Mouse (Mus musculus) cerebellum, postnatal 4 days (tissue): ENCODE measurements around the gene Fut8.
"Not testable (repeated sequence)": the region's sequence is repeated elsewhere in the genome, so short reads cannot be mapped to it uniquely, and the experiment has no call there.

Source experiments
- DNase-seq, 2 experiments: peaks; one replicate each; pipeline ENCODE4 v3.0.0; 2022; ENCODE audit warnings: low spot score in 2 of 2, mixed read lengths in 1 of 2

Gene Fut8

DNA sequence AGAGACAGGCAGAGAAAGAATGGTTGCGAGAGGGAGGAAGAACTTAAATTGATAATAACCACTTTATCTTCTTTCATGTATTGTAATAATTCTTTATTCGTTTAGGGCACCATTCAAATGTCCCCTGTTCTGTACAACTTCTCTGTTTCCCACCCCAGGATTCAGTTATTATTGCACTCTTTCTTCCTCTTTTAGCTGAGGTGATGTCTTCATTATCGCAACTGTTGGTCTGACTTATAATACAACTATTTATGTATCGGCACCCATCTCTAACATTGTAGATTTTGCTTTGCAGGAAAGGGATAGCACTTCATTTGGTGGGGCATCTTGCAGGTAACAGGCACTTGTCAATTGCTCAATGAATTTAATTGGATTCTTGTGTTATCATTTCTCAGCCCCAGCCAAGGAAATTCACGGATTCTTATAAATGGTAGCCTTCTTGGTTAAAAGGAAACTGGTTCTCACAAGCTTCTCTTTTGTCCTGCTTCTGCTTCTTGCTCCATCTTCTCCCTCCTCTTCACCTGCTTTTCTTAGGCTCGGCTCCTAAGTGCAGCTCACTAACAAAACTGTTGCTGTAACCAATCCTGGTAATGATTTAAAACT lies 15.6 kb upstream of the Fut8 start:
- DNase-seq: no peak

DNA sequence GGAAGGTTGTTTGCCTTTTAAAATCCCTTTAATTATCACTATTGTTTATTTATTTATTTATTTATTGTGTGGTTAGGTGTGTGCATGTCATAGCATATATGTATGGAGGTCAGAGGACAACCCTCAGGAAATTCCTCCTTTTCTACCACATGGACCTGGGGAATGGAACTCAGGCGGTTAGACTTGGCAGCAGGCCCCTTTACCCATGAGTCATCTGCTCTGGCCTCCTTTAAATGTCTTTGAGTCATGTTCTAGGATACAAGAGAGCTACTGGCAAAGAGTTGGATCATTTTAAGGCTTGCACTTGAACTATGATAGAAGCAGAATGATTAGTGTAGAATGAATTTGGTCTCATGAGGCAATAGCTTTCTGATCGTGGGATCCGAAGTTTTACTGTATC lies 14.3 kb upstream of the Fut8 start:
- DNase-seq: no peak

DNA sequence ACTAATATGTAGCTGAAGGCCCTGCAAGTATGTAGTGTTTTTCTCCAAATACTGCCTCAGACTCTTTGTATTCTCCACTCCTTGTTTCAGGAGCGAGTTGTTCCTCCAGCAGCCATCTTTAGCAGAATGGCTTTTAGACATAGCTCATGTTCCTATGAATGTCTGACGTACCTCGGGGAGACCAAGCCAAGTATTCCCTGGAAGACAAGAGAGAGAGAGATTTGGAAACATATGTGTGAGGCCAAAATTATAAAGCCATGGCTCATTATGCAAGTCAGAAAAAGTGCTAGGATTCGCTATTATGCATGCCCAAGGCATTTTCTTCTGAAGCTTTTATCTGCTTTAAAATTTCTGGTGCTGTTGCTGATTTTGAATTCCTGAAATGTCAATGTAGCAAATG lies 13.8 kb upstream of the Fut8 start:
- no peak for DNase-seq

DNA sequence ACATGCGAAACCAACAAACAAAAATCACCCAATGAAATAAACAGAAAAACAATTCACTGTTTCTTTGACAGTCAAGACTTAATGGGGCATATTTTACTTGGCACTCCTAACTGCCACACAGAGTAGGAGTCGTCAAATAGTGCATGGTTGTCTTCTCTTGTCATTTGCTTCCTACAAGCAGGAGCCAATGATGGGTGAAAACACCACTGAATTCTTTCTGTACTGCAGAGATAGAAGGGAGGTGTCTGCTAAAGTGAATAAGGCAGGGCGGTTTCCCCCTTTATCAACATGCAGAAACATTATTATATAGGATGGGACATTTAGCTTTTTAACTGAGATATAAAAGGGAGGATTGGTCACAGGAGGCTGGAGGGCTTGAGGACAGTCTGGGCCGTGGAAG lies 13.0 kb upstream of the Fut8 start:
- no peak for DNase-seq

DNA sequence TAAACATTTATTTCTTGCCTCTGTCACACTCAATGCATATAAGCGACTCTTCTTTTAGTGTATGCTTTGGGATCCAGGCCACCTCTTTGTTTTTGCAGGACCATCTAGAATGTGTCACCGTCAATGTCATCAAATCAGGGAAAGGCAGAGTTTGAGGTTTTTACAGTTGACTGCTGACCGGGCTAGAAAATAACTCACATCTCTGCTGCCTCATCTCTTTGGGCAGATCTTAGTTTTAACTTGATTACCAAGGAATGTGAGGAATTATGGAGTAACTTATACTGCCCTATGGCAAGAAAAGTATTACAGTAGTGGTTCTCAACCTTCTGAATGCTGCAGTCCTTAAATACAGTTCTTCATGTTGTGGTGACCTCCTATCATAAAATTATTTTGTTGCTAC lies 12.2 kb upstream of the Fut8 start:
- DNase-seq: no peak

DNA sequence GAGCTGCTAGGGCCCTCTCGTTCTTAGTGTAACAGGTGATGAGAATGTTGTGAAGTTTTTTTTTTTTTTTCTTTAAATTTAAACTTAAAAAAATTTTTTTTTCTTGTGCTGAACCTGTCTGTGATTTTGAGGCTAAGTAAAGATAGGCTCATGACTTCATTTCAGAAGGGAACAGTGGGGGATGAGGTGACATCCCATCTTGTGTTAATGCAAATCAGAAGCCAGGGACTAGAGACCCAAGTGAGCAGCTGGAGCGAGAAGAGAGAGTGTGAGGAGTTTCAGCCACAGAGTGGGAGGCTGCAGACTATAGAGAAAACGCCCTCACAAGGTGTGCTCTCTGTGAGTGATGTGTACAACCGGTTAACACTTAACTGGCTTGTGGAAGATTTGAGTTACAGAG lies 2.0 kb upstream of the Fut8 start:
- DNase-seq: no peak

DNA sequence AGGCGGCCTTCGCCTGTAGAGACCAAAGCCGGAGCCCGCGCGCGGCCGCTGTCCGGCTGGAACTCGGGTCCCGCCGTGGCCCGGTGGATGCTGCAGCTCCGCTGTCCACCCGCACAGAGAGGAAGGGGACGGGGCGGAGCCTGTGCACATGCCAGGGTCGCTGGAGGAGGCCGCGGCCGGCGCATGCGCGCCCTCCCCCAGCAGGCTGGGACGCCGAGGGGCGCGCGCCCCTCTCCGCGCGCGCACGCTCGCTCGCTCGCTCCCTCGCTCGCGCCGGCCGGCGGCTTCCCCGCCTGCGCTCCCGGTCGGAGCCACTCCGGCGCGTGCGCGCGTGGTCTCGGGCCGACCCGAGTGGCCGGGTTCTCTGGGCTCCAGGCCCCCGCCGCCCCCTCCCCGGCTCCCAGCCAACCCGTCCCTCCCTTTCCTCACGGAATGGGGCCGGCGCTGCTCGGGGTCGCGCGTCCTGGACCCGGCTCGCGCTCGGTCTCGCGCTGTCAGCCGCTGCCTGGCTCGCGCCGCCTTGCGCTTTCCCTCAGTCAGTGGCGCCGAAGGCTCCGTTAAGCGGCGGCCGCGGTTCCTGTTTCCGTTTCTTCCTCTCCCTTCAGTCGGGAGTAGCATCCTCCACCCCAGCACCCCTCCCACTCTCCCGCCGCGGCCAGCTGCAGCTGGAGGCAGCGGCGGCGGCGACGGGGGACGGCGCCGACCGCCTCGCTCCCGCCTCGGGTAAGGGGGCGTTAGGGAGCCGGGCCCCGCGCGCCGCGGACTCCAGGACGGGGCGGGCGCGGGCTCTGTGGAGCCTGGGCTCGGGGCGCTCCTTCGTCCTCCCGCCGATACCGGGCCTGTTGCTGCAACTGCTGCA lies 835 bp downstream of the Fut8 start:
- DNase-seq: peak; percentile 88 to 95

DNA sequence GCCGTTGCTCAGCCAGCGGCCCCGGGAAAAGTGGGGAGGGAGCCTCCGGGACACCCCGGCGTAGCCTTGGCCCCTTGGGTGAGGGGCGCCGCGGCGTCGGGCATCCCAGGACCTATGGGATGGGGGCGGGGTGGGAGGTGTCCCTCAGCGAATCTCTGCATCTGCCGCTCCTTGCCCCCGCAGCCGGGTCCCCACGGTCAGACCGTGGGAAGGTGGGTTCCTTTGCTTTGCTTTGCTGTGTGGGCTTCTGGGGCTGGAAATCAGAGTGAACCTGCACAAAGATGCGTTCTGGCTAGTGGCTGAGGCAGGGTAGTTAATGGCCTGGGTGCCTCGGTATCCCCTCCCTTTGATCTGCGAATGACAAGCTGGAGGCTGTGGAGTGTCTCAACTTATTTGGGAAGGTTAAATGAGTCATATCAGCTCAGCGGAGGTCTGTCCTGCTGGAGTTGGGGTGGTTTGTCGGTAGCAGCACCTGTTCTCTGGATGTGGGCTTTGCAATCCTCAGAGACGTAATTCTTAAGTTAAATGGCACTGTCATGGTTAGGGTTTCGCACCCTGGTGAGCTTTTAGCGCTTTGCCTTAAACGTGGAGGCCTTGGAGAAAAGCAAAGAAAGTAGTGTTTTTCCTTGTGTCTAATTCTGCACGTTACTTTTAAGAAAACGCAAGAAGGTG lies 1.6 kb downstream of the Fut8 start:
- DNase-seq: no peak

DNA sequence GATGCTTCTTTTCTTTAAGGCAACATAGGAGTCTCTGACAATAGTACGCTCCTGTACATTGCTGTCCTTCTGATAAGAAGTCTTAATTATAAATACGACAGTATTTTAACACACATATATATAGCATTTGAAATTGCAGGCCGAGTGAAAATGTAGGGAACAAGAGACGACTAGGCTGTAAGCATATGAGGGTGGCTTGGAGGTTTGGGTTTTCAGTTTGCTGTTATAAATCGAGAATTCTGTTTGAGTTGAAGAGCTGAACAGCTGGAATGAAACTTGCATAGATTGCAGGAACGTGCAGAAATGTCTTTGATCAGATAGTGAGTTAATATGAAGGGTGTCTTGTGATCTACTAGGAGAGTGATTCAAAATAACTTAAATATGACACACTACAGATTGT lies 2.4 kb downstream of the Fut8 start:
- DNase-seq: no peak

DNA sequence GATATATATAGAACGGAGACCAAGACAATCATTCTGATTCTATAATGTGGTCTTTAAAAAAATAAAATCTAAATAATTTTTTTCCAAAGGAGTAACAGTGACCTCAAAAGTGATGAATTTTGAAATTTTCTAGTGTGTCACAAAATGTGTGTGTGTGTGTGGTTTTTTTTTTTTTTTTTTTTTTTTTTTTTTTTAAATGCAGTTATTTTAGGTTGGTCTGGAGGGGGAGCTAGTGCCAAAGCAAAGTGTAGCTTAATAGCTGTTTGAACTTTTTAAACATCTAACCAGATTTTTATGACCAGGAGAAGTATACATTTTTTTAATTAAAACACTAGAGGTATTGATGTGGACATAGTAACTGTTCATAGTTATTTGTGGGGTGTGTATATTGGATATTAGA lies 2.9 kb downstream of the Fut8 start:
- no peak for DNase-seq

DNA sequence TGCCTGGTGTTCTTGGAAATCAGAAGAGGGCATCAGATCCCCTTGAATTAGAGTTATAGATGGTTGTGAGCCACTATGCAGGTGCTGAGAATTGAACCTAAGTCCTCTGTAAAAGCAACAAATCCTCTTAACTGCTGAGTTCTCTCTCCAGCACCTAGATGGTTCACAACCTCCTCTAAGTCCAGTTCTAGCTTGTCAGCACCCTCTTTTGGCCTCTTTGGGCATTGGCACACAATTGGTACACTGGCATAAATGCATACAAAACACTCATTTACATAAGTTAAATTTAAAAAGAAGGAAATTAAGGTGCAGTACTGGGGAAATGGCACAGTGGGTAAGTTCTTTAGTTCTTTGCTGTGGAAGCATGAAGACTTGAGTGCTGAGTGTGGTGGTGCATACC lies 24.7 kb downstream of the Fut8 start:
- no peak for DNase-seq

DNA sequence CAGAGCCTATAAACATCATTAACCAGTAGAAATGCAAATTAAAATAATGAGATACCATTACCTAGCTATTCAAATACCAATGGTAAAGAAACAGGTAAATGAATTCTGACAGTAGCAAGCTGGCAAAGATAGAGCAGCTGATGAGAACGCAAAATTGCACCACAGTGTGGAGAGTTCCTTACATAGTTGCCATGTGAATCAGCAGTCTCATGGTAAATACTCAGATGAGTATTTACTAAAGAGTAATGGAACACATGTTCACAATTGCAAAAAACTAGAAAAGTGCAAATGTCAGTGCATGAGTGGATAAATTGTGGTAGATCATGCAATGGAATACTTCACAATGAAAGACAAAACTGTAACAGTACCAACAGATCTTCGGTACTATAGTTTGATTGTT lies 25.9 kb downstream of the Fut8 start:
- DNase-seq: no peak

DNA sequence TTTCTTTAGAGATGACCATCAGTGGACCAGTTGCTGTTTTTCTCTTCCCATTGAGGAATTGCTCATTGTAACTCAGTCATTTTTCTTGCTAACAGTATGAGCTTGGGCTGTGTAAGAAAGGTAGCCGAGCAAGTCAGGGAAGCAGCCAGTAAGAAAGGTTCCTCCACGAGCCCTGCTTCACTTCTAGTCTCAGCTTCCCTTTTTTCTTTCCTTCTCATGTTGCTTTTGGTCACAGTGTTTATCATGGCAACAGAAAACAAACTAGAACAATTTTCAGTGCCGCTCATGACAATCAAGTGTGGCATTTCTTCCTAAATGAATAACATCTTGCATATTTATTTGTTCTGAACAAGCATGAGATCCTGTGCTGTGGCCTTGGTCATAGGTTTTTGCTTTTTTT lies 32.8 kb downstream of the Fut8 start:
- DNase-seq: no peak

DNA sequence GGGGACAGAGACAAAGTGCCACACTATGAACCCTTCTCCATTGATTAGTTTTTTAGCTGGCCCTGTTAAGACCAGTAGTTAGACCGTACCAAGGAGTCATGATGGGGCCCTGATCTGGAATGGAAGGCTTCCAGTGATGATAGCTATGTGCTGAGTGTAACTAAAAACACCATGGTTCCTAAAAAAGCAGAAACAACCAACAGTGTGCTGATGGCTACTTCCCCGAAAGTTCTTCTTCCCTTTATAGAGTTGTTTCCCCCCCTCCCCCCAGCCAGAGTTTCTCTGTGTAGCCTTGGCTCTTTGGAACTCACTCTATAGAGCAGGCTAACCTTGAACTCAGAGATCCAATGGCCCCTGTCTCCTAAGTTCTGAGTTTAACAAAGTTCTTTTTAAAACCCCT lies 50.6 kb downstream of the Fut8 start:
- no peak for DNase-seq

DNA sequence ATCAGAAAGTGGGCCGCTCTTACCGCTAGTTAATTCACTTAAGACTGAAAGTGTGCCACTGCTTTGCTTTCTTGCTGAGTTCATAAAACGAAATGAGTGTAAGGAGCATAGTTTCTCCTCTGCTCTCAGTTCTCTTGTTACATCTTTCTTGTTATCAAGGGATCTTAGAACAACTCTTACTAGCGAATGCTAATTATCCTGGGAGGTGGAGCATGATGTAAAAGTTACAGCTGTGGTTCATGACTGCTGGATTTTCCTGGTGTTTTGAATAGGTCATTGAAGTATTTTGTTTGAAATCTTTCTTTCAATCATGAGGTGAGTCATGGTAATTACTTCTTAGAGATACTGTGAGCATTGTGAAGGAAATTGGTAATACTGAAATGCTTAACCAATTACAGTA lies 53.1 kb downstream of the Fut8 start:
- DNase-seq: no peak

DNA sequence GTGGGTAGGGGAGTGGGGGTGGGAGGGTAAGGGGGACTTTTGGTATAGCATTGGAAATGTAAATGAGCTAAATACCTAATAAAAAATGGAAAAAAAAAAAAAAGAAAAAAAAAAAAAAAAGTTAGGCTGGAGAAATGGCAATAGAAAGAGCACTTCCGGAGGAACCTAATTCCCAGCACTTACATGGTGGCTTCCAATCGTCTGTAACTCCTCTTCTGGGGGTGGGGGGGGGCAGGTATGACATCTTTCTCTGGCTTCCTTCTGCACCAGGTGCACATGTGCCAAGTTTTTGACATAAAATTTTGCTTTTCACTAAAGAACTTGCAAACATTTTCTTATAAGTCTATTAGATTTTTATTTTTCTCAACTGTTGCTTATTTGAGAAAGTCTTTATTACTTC lies 53.9 kb downstream of the Fut8 start:
- DNase-seq: not testable (repeated sequence)

DNA sequence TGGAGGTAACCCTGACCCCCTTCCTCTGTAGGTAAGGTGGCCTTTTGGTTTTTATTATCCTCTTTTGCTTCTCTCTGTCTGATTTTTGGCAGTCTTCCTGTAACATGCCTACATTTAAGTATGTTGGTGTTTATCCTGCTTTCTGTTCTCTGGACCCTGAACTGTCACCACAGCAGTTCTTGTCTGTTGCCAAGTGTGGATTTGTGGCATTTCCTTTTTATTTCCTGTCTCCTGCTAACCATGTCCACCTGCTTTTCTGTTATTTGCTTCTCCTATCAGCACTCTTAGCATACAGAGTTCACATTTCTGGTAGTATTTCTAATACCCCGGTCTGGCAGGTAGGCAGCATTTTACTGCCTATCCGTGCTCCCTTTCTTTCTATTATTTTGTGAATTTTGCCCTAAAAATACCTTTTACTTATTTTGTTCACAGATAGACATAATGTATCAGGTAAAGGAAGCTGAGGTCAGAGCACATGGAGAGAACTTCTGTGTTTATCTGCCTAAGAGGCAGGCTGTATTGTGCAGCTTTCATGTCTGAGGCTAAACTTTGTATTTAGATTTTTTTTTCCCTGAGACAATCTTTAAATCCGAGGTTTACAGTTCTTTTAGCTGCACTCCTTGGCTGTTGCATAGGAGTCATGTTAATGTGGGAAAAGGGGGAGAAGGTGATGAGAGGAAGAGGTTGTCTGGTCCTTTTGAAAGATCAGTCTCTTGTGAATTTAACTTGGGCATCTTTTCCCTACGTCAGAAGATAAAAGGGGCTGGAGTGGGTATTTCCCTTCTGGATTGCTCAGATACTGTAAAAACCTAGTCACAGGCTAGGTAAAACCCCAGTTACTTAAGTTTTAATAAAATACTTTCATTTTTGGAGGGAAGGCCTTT lies 54.7 kb downstream of the Fut8 start:
- DNase-seq: no peak

DNA sequence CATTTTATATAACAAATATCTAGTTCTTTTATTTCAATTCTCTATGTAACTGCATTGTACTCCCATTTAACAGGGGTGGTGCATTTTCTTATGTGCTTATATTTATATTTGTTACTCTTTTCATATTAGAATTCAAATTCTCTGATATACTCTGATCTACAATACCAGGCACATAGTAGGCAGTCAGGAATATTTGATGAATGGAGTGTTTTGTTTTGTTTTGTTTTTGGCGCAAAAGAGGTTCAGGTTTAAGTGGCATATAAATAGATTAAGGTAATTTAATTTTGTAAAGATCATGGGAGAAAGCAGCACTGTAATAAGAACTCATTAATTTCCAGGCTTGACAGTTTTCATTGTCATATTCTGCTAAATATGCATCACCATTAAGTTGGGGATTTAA lies 58.2 kb downstream of the Fut8 start:
- no peak for DNase-seq

DNA sequence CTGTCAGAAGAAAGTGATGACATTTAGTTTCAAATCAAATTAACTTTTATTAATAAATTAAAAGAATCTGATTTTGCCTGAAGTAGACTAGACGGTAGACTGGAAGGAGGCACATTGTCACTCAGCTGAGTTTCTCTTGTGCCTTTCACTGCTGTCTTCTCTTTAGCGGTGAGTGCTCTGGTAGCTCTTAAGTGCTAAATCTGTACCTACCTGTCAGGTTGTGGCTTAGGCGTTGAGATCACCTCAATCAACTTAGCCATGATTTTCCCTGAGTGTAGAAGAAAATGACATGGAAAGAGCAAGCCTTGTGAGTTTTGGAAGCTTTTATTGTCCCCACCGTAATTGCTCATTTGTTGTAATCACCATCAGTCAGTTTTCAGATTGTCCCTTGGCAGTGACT lies 59.2 kb downstream of the Fut8 start:
- DNase-seq: no peak

DNA sequence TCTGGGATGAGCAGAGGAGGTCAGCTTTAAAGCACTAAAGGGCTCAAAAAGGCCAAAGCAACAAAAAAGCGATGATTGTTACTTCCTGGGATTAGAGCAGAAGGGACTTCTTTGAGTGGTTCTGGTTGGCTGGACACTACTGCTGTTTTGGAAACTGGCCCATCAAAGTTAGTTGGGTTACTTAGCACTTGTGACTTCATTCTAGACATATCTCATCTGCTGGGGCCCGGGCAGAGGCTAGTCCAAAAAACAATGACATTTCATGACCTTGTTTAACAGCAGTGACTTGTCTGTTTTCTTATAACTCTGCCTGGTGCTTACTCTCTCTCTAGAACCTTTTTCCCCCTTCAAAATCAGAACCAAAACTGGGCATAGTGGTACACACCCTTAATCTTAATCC lies 59.9 kb downstream of the Fut8 start:
- DNase-seq: no peak

DNA sequence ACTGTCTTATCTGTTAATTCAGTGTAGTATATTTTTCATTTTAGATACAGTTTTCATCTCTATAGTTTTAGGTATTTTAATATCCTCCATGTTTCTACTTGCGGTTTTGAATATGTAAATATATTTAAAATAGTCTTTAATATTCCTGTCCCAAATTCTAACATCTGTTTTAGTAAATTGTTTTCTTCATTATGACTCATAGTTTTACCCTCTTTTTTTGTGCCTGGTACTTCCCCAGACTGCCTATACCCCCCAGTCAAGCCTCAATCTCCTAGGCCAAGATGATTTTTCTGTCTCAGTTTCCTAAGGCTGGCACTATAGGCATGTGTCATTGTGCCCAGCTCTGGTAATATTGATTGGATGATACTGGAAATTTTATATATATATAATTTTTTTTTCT lies 64.1 kb downstream of the Fut8 start:
- DNase-seq: no peak

DNA sequence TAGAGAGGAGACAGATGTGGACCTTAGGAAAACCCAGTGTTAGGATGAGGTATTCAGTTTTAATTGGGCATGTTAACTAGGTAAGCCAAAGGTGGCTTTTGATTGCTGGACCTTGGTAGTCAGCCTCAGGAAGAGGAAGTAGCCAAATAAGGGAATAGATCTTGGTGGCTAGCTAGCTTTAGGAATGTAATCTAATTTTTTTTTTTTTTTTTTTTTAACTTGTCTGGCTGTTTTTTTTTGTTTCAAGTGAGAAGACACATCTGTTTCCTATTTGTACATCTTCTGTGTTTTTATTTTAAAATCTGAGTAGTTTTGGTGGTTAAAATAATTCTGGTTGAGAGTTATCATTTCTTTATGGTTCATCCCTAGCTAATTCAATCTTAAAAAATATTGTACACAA lies 65.4 kb downstream of the Fut8 start:
- no peak for DNase-seq
